Mouse (Mus musculus) macrophage (primary cell): ENCODE results near the gene Lrrc61. TPM values are rescaled to one million over a fixed set of nuclear protein-coding genes. Genes with fewer than 3 reads are reported as not detected.
A peak's percentile ranks its signal among the peaks of the same experiment; 100 is the strongest.
"Not testable (repeated sequence)": the region's sequence is repeated elsewhere in the genome, so short reads cannot be mapped to it uniquely, and the experiment has no call there.

ENCODE experiments used
- H3K27ac ChIP-seq: fragments of 350-480 bp; formaldehyde crosslinking; 2 replicates; pipeline ENCODE4 v1.9.0; 2021
- H3K36me3 ChIP-seq: fragments of 350-480 bp; formaldehyde crosslinking; 2 replicates; pipeline ENCODE4 v1.9.0; 2021; ENCODE audit errors: inconsistent target
- H3K4me3 ChIP-seq: fragments of 350-480 bp; formaldehyde crosslinking; 2 replicates; pipeline ENCODE4 v1.9.0; 2021; ENCODE audit errors: inconsistent target
- H3K79me2 ChIP-seq: fragments of 350-480 bp; formaldehyde crosslinking; 2 replicates; pipeline ENCODE4 v1.9.0; 2021; ENCODE audit errors: inconsistent target
- WGBS: methylation state at CpG from one replicate; pipeline ENCODE4 v1.1.7; 2026; ENCODE audit warnings: inconsistent platforms; ENCODE audit not compliant: missing documents; 5-methylcytosine and 5-hydroxymethylcytosine counted together
- polyA plus RNA-seq: library from polyadenylated mRNA; stranded (reverse); fragments of 250-400 nt; gene quantifications from 3 replicates; pipeline ENCODE4 v1.2.4, GENCODE M21; 2018; ENCODE audit warnings: inconsistent platforms
- total RNA-seq, 78 experiments: library from RNA; depleted of rRNA; stranded (reverse); fragments of 250-400 nt; gene quantifications; 1 replicate in 9 of 78; 2 replicates in 24 of 78; 3 replicates in 43 of 78; 4 replicates in 2 of 78; pipeline ENCODE4 v1.2.4; 2018; ENCODE audit warnings: inconsistent platforms in 56 of 78

The Lrrc61 gene
- total RNA-seq (2018; cell fraction: chromatin; rRNA removed): 10 to 100 TPM in 6 of 26 experiments, 1 to 10 TPM in 18, under 1 TPM in 2; 0.81 to 14.2 (median 4.6) TPM
- 10 to 100 TPM; 14.5 to 30.3 (median 22.1) TPM for total RNA-seq (2018; cell fraction: cytosol; rRNA removed)
- 10 to 100 TPM in 17 of 26 experiments, 1 to 10 TPM in 9; 3.4 to 23.3 (median 10.8) TPM for total RNA-seq (2018; cell fraction: nucleus; rRNA removed)
- 15.1 to 31.1 TPM (median 17.8 TPM) in 3 replicates for polyA plus RNA-seq

DNA sequence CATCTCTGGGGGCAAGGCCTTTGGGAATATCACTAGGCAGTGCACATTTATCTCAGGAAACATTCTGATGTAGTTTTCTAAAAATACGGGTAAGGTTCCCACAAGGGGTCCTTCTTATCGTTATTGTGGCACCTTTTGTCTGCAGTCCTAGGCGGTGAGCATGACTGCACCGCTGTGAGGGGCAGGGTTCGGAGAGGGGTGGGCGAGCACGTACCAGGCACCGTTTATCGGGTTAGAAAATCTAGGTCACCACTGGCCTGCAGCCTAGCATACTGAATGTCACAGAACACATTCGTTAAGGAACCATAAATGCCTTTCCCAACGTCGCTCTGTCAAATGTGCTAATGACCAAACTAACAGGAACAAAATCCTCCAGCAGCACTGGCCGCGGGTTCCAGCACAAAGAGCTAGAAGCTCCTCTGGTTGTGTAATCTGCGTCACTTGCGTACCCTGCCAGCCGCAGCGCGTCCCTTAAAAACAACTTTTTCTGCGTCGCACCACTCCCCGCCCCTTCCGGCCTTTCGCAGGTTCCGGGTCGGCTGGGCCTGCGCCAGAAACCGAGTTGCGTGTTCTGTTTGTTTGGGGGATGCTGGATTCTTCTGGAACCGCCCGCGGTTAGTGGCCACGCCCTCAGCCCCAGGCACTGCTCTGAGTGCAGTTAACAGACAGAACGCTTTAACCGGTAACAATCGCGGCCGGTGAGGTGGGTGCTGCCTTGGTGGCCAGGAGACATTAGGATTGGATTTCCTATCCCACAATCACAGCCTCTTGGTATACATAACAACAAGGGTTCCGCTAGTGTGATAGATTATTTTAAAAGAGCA is at the start of gene Lrrc61:
Gene Lrrc61, plus strand, starts transcription at position 517 of the 824 bp plus-strand sequence.
- WGBS: 1% methylated on average over 39 of the region's 39 CpGs
- H3K27ac ChIP-seq: peak within 1 kb of the TSS; percentile 84
- peak within 1 kb of the TSS; percentile 56 for H3K4me3 ChIP-seq
- H3K36me3 ChIP-seq: no peaks in the 10 kb centered on the region
- H3K79me2 ChIP-seq: no peaks in the 10 kb centered on the region

DNA sequence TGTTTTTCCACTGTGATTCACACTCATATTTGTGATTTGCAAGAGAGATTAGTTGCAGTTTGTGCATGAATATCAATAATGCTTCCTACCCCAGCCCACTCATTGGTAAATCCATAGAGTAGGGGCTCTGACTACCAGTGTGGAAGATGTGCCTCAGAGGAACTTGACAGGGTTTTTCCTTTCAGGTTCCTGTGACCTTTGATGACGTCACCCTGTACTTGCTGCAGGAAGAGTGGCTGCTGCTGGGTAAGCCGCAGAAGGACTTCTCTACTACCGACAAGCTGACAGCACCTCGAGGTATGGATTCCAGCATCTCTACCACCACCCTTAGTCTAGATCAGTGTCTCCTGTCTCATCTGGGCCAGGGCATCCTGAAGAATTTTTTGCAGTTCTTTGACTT is 46.5 kb upstream of the Lrrc61 start:
- no peak overlapping the region for H3K4me3 ChIP-seq
- H3K79me2 ChIP-seq: no peaks in the 10 kb centered on the region
- H3K27ac ChIP-seq: no peak overlapping the region
- 73% methylated on average over 4 of the region's 4 CpGs for WGBS
- no peaks in the 10 kb centered on the region for H3K36me3 ChIP-seq

DNA sequence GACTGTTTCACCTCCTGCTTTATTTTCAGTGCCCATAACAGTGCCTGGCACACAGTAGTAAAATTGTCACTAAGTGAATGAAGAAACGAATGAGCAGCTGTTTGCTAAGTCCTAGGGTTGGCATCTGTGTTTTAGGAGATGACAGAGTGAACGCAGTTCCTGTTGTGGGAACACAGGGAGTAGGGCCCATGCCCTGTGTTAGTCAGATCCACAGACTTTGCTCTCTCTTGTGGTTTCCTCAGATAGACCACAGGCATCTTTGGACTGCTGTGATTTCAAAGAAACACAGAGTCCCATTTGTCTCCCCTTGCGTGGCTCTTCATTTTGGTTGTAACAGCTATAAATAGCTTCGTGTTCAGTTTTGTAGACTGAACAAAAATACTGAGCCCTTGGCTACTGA is 44.2 kb upstream of the Lrrc61 start:
- Histone ChIP-seq H3K79me2 (no peaks in the 10 kb centered on the region), H3K4me3 (no peak overlapping the region), H3K36me3 (no peaks in the 10 kb centered on the region), H3K27ac (no peak overlapping the region)
- WGBS: 52% methylated on average over 4 of the region's 4 CpGs

DNA sequence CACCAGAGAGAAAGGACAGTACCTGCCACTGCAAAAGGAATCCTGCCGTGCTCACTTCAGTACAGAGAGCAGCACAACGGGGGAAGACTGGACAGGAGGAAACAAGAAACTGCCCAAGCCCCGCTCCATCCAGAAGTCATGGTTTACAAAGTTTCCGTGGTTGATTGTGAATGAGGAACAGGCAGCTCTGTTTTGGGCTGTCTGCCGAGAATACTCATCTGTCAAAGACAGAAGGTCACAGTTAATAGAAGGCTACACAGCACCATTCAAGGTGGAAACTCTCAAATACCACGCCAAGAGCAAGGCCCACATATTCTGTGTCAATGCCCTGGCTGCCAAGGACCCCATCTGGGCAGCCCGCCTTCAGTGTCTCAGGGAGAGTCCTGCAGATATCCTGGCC is 42.7 kb upstream of the Lrrc61 start:
- Histone ChIP-seq H3K27ac (no peak overlapping the region), H3K4me3 (no peak overlapping the region), H3K36me3 (peaks cover 4% of the 10 kb centered on the region; the same call in 1 of the 2 replicates), H3K79me2 (no peaks in the 10 kb centered on the region)
- 50% methylated on average over 7 of the region's 7 CpGs for WGBS

DNA sequence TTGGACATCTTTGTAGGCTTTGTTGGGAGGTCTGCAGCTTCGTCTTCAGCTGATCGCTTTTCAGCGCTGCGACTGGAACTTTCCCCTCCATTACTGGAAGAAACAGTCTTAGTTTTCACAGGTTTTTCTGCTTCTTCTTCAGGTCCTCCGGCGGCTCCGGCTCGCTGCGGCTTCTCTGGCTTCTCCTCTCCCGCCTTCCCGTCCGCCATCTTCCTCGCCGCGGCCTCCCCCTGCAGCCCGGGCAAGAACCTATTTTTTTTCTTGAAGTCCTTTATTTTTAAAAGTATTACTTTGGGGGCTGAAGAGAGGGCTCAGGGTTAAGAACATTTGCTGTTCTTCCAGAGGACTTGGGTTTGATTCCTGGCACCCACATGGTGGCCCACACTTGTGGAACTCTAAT is 29.7 kb upstream of the Lrrc61 start:
- not testable (repeated sequence) for H3K4me3 ChIP-seq, H3K27ac ChIP-seq, H3K79me2 ChIP-seq, H3K36me3 ChIP-seq
- WGBS: 87% methylated on average over 12 of the region's 16 CpGs

DNA sequence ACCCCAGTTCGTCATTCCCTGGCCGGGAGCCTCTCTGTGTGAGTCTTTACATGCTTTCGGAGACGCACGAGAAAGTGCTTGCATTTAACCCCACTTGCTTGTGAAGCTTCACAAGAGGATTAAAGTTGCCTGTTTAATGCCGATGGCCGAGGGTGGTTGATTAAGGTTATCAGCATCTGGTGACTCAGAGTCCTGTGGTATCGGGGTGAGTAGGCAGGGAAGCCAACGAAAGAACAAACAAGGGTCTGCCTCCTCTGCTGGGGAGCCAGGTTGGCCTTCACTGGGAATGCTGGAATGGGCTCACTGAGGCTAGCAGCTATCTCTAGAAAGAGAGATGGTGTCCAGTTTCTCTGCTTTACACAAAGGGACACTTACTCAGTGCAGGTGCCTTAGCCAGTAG is 26.7 kb upstream of the Lrrc61 start:
- Histone ChIP-seq H3K79me2 (no peaks in the 10 kb centered on the region), H3K27ac (no peak overlapping the region), H3K36me3 (no peaks in the 10 kb centered on the region), H3K4me3 (no peak overlapping the region)
- 94% methylated on average over 9 of the region's 9 CpGs for WGBS

DNA sequence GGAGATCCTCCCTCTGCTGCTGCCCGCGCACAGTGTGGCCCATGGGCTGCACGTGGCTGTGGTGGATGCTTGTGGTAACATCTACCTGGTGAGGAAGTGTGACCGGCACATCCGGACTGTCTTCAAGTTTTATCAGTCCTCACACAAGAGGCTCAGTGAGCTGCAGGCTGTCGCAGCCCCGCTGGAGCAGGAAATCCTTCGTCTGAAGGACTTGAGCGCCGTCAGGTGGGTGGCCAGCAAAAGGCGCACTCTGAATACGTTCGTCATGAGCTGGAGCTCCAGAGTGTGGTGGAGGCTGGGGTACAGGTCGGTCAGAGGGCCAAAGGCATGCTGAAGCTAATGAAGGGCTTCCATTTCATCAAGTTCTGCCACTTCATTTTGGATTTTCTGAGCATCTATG is 25.3 kb upstream of the Lrrc61 start:
- no peaks in the 10 kb centered on the region for H3K79me2 ChIP-seq
- WGBS: 79% methylated on average over 12 of the region's 14 CpGs
- no peaks in the 10 kb centered on the region for H3K36me3 ChIP-seq
- no peak overlapping the region for H3K4me3 ChIP-seq
- H3K27ac ChIP-seq: no peak overlapping the region

DNA sequence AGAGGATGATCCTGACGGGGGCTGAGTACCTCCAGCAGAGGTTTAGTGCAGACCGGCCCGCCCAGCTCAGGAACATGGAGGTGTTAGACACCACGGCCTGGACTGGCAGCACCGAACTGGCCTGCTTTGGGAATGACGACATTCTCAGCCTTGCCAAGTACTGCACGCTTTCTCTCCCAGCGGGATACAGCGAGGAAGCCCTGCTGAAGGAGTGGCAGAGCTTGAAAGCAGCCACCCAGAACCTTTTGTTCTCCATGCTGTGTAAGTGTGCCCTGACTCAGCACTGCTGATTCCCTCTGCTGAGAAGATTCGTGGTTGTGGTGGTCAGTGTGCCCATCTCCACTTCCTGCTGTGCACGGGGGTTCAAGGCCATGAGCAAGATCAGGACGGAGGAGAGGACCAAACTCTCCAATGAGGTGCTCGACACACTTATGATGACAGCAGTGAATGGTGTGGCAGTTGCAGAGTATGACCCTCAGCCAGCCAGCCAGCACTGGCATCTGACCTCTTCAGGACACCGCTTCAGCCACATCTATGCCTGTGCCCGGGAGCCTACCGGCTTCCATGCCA is 24.6 kb upstream of the Lrrc61 start:
- no peaks in the 10 kb centered on the region for H3K36me3 ChIP-seq
- H3K4me3 ChIP-seq: no peak overlapping the region
- WGBS: 73% methylated on average over 15 of the region's 16 CpGs
- H3K79me2 ChIP-seq: no peaks in the 10 kb centered on the region
- no peak overlapping the region for H3K27ac ChIP-seq

DNA sequence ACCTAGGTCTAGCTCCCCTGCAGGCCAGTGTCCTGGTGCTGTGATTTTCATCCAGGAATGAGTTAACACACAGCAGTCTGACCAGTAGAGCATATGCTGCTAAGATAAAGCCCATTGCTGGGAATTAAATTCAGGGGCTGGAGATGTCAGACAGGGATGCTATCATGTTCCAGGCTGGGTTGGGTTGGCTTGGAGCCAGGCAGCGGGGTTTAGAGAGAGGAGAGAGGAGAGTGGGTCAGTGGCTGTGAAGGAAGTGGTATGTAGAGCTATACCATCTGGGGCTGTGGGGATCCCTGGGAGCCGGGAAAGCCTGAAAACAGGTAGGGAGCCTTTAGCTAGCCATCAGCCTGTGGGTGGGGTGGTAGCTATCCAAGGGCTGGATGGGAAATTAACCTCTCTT is 23.7 kb upstream of the Lrrc61 start:
- WGBS: 91% methylated on average over 2 of the region's 2 CpGs
- H3K79me2 ChIP-seq: no peaks in the 10 kb centered on the region
- H3K4me3 ChIP-seq: no peak overlapping the region
- no peak overlapping the region for H3K27ac ChIP-seq
- no peaks in the 10 kb centered on the region for H3K36me3 ChIP-seq

DNA sequence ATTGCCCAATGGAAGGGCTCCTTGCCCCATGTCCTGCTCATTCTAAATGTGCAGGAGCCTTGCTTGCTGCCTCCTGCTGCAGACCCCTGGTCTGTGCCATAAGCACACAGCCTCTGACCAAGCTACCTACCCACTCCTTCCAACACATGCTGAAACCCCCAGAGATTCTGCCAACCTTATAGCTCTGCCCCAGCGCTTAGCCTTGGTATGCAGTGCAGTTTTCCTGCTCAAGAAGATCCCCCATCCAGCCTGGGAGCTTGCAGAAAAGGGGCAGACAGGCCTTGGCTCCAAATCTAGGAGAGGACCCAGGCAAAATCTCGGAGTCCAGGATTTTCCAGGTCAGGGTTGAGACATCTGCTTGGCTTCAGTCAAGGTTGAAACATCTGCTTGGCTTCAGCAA is 21.1 kb upstream of the Lrrc61 start:
- 100% methylated on average over 2 of the region's 2 CpGs for WGBS
- Histone ChIP-seq H3K4me3 (no peak overlapping the region), H3K36me3 (no peaks in the 10 kb centered on the region), H3K79me2 (no peaks in the 10 kb centered on the region), H3K27ac (no peak overlapping the region)

DNA sequence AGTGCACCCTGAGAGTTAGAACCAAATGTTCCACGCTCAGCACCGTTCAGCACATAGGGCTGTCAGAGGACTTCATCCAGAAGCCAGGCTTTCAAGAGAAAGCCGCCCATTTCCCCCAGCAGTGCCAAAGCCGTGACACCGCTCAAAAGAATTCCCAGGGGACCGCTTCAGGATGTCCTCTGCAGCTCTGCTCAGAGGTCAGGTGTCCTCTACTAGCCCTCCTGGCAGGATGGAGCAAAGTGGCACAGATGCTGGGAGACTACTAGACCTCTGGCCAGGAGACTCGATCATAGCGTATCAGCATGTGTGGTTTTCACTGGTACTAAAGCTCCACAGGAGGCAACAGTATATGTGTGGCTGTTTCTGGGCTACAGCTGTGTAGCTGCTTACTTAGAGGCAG is 19.7 kb upstream of the Lrrc61 start:
- H3K79me2 ChIP-seq: no peaks in the 10 kb centered on the region
- H3K27ac ChIP-seq: no peak overlapping the region
- 93% methylated on average over 8 of the region's 8 CpGs for WGBS
- no peaks in the 10 kb centered on the region for H3K36me3 ChIP-seq
- no peak overlapping the region for H3K4me3 ChIP-seq

DNA sequence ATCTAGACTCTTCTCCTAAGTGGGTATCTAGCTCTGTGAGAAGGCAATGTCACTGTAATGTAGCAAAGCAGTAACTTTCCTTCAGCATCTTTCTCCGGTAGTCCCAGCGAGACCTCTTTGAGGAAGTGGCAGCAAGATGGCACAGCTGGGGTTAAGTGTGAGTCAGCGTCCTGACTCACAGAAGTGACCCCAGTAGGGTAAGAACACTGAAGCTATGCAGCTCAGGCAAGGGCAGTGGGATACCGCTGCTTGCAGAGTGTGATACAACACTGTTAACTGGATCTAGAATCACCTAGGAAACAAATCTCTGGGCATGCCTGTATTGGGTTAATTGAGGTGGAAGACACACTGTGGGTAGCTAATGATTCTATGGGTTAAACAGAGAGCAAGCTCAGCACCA is 18.5 kb upstream of the Lrrc61 start:
- H3K27ac ChIP-seq: no peak overlapping the region
- no peaks in the 10 kb centered on the region for H3K79me2 ChIP-seq
- no peak overlapping the region for H3K4me3 ChIP-seq
- WGBS: 8% methylated on average over 4 of the region's 4 CpGs
- no peaks in the 10 kb centered on the region for H3K36me3 ChIP-seq

DNA sequence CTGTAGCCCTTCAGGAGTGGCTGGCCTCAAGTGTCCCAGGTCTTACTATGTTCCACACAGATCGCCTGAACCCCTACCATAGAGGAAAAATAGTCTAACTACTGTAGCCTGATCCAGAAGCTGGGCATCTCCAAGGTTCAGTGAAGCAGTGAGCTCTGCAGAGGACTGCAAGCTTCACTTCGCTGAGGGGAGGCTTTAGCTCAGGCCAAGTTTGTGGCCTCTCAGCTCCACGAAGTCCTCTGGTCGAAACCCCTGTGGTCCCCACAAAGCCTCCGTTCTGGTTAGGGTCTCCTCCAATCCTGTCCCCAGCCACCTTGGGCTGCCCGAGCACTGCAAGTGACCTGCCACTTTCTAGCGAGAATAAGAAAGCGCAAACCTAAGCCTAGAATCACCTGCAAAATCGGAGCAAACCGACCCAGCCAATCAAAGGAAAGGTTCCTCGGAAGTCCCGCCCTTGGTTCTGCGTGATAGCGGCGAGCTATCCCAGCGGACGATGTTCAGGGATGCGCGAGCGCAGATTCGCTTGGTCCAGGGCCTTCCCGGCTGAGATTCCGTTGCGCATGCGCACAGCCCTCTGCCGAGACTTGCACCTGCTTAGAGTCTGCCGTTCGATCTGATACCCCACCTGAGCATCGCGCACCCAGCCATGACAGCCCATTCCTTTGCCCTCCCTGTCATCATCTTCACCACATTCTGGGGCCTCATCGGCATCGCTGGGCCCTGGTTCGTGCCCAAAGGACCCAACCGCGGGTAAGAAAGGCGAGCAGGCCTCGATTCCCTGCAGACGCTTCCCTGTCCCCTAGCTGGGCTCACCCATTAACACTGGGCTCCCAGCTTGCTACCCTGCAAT is 17.3 kb upstream of the Lrrc61 start, which contains the start of gene Atp6v0e2:
Gene Atp6v0e2, plus strand, starts transcription at position 511 of the 850 bp plus-strand sequence.
- 70% methylated on average over 38 of the region's 38 CpGs for WGBS
- no peak within 1 kb of the TSS for H3K4me3 ChIP-seq
- H3K27ac ChIP-seq: no peak within 1 kb of the TSS

DNA sequence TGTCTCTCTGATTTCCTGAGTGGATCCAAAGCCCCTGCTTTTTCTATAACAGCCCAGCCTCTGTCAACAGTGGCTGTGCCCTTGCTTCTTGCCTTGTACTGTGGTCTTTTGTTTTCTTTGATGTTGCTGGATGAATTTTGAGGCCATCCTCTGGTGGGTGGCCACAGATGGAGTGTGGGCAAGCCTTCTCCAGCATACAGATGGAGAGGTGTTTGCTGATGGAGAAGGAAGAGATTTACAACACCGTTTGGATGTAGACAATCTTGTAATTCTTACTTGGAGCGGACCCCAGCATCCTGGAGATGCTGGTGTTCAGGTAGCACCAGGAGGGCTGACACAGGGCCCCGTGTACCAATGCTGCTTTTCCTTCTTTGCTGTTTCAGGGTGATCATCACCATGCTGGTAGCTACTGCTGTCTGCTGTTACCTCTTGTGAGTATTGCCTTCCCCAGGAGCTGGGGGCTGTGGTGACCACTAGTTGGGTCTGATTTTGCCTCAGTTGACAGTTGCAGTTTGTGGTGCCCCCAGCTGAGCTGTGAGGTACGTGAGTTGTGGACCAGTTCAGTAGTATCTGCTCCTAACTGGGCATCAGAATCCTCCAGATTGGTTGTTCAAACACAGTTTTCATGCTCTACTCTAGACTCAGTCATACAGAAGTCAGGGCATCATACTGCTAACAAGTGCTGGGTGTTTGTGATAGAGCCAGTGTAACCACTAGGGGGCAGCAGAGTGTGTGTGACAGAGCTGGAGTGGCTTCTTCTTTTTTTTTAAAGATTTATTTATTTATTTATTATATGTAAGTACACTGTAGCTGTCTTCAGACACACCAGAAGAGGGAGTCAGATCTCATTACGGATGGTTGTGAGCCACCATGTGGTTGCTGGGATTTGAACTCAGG is 15.5 kb upstream of the Lrrc61 start:
- 83% methylated on average over 4 of the region's 5 CpGs for WGBS
- Histone ChIP-seq H3K4me3 (no peak overlapping the region), H3K36me3 (no peaks in the 10 kb centered on the region), H3K27ac (no peak overlapping the region), H3K79me2 (no peaks in the 10 kb centered on the region)

More for the DNA sequence above, 17.3 kb upstream of the Lrrc61 start, which contains the start of gene Atp6v0e2:
- Histone ChIP-seq H3K36me3 (no peaks in the 10 kb centered on the region), H3K79me2 (no peaks in the 10 kb centered on the region)
